Mouse (Mus musculus) lung, postnatal 4 days (tissue): Measurements from ENCODE around the gene Krba1.

Experiments
- DNase-seq, 2 experiments: peaks; one replicate each; pipeline ENCODE4 v3.0.0; 2021

Krba1 gene

GRCm38 (mm10) chr6:48426956-48427355 lies 31.6 kb downstream of the Krba1 start:
- no peak for DNase-seq

- no peak for DNase-seq
These were observed 33.6 kb downstream of the Krba1 start for GRCm38 (mm10) chr6:48428769-48429557.

- peak in 1 of 2 experiments; percentile 6 for DNase-seq
These were observed 35.4 kb downstream of the Krba1 start for GRCm38 (mm10) chr6:48430748-48431147.

GRCm38 (mm10) chr6:48432893-48433816 lies 37.8 kb downstream of the Krba1 start:
- DNase-seq, result peak in 1 of 2 experiments; percentile 37

GRCm38 (mm10) chr6:48434651-48435050 lies 39.3 kb downstream of the Krba1 start:
- peak in 1 of 2 experiments; percentile 26 for DNase-seq

DNA sequence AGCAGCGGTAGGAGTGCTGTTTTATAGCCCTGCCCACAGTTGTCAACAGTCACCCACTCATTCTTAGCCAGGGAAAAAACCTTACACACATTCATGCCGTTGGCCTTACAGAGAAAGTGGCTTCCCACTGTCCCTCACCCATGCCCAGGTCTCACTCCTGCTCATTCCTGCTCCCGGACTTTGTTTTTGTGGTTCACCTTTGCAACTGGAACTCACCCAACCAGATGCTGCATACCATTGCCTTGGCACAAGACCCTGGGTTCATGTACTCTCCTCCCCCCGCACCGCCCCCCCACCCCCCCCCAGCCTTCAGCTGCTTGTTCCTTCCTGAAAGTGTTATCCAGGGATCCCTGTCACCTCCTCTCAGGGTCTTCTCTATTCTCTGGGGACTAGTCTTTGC lies 39.7 kb downstream of the Krba1 start:
- DNase-seq, result peak in 1 of 2 experiments; percentile 23

DNA sequence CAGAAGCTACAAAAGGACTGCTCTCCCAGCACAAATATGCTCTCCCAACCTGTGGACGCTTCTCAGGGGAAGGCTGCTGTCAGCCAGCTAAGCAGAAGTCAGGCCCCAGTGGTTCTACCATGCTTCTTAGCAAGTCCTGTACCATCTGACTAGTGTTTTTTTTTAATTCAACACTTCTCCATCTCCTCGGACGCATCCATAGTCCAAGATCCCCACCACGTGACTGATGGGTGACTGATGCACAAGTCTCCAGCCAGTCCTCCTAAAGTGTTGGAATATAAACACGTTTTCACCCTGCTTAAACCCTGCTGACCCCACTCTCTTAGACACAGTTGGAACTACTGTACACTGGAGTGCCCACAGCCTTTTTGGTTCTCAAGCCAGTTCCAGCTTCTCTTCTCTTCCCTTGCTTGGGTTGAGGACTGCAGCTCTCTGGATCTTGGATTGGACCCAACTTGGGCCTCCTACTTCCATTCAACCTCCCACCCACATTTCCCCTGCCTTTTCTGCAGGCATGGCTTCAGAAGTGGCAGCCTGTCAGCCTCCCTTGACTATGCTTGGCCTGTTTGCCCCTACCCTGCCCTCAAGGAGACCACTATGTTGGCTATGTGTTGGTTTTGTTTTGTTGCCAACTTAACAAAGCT lies 40.4 kb downstream of the Krba1 start:
- DNase-seq, result peak in 1 of 2 experiments; percentile 22

GRCm38 (mm10) chr6:48437679-48438376 lies 42.4 kb downstream of the Krba1 start:
- DNase-seq, result no peak

DNA sequence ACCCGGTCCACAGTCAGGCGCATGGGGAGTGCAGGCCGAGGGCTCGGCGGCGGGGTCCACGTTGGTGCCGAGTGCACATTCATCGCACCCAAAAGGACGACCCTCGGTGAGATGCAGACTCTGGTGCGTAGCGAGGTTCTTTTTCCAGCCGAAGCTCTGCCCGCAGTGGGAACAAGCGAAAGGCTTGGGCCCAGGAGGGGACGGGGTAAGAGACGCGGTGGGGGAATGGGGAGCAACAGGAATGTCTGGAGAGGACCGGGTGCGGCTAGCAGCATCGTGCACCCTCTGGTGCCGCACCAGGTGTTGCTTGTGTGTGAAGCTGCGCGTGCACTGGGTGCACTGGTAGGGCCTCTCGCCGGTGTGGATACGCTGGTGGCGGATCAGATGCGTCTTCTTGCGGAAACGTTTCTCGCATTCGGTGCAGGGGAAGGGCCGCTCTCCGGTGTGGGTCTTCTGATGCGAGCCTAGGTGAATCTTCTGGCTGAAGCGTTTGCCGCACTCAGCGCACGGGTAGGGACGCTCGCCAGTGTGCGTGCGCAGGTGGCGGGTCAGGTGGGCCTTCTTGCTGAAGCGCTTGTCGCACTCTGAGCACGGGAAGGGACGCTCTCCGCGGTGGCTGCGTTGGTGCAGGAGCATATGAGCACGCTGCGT lies 43.2 kb downstream of the Krba1 start:
- DNase-seq, result peak in 1 of 2 experiments; percentile 26

DNA sequence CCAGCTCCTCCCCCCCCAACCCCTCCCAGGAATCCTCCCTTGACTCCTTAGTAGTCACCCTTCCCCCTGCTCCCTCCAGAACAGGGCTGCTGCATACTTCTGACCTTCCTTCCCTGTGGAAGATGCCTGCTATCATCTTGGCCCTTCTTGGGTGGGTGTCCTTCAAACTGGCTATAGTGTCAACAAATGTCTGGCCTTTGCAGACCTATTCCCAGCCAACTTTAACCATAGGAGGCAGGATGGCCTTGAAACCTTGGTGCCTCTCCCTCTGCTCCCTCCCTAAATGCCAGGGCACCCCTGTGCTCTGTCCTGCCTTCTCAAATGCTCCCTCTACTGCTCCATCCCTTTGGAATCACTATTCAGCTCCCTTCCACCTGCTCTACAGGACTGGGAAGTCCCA lies 44.3 kb downstream of the Krba1 start:
- DNase-seq, result no peak

DNA sequence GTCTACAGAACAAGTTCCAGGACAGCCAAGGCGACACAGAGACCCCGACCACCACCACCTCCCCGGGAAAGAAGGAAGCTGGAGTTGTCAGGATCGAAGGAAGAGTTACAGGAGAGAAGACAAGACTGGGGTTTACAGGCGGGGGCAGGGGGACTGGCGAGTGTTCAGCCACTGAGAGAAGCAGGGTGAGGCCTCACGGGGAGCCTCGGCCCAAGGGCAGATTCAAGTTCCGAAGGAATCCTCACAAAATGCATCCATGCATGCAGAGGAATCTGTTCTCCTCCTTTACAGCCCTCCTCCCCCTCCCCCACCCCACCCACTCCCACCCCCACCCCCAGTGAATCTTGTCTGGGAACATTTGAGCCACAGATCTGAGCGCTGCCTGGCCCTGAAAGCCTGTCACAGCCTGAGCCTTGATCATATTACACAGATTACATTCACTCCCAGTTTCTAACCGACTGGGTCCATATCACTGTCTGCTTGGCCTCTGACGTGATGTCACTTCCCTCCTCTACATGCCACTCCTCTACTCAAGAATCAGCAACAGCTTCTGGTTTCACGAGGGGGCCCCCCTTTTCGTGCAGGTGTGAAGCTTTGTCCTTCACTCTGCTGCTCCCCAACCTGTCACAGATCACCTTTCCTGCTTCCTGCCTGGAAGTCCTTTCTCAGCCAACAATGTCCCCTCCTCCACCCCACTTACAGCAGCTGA lies 45.1 kb downstream of the Krba1 start:
- DNase-seq, result peak in 1 of 2 experiments; percentile 38

GRCm38 (mm10) chr6:48443592-48444309 lies 48.4 kb downstream of the Krba1 start:
- DNase-seq, result peak; percentile 98

DNA sequence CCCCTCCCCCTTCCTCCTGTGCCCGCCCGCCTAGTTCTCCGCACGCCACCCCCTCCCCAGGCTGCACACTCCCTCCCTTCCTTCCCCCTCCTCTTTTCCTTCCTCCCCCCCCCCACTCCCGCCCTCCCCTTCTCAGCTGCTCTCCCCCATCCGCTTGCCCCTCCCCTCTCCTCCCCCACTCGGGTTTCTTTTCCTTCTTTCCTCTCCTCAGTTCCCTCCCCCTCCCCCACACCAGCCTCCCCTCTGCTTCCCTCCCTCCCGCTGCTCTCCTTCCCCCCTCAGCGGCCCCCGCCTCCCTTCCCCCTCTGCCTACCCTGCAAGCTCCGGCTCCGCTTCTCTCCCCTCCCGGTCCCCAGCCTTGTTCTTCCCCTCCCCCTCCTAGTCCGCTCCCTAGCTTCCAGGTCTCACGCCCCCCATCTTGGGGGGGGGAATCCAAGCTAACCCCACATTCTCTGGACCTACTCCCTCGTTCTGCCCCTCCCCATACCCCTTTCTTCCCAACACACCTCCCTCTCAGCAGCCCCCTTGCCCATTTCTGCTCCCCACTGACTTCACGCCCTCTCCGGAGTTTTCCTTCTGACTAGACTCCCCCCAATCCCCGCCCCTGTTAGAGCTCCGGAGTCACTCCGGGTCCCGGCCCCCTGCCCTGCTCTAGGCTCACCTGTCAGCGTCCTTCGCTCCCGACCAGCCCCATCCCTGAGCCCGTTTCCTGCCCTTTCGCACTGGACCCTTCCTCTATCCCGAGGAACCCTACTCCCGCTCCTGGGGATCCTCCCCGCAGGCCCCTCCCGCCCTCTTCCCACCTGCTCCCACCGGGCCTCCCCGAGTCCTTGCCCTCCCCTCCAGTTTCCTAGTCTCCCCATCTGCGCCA lies 49.2 kb downstream of the Krba1 start:
- peak in 1 of 2 experiments; percentile 69 for DNase-seq

DNA sequence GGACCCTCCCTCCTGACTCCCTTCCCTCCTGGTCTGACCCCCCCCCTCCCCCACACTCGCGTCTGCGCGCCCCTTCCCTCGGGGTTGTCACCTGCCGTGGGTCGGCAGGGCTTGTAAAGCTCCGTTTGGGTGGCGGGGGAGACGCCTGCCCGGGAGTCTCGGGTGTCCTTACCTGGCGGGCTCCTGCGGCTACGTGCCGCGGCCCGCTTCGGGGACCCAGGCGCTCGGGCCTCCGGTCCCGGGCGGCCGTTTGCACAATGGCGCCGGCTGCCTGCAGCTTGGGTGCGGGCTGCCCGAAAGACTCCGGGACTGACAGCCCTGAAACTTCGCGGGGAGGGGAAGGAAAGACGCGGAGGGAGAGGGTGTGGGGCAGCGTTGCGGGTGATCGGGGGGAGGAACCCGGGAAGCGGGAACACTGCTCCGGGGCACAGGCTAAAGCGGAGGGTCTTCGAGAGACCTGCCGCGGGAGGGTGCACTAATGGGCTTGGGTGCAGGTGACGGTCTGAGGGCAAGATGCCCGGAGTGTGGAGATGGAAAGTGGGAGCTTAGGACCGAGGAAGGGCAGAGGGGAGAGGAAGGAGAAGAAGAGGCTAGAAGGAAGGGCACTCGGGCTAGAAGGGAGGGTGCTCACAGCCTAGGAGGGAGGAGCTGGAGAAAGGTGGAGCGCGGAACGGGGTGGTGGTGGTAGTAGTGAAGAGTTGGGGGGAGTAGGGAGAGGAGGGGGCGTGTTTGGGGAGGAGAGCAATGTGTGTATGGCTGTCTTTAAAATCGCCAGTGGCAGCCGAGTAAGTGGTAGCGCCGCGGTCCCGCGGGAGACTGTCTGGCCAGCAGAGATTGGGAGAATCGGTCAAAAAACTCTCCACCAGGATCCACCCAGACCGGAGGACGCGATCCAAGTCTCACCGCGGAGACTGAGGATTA lies 50.1 kb downstream of the Krba1 start, which contains the start of gene Zfp467:
TSS of gene Zfp467 (minus strand) at position 645 of the 921 bp plus-strand sequence.
- DNase-seq, result peak; percentile 66 to 80

DNA sequence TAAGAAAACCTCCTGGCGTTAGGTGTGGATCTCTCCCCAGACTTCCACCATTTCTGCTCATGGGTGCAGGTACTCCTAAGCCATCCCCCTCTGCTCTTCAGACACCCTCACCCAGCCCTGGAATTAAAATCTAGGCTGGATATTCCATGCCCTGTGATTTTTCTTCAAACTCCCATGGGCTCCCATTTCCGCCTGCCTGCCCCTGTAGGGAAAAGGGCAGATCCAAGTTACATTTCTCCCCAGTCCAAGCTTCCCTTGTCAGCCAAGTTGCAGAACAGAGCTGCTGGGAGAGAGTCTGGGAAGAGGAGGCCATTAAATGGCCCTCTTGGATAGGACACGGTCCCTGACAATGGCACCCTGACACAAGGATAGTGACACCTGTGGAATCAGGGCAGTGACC lies 50.9 kb downstream of the Krba1 start:
- DNase-seq, result no peak

GRCm38 (mm10) chr6:48446896-48447295 lies 51.5 kb downstream of the Krba1 start:
- no peak for DNase-seq

DNA sequence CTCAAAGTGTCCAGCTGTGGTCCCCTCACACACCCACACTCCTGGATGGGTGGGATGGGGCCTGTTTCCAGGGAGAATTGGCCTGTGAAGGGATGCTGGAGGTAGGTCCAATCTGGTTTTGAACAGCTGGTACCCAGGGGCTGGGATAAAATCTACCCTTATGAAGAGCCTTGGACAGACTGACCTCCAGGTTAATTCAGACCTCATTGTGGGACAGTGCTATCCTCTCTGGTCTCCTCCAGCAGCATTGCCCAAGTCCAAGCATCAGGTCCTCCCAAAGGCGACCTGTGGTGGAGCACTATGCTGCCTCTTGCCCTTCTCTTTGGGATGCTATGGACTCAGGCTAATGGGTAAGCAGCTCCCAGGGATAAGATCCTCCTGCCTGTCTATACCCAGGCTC lies 52.5 kb downstream of the Krba1 start, which contains the start of gene Sspo:
TSS of gene Sspo (plus strand) at position 301 of the 400 bp plus-strand sequence.
- DNase-seq, result no peak

- peak; percentile 28 to 50 for DNase-seq
These were observed 53.1 kb downstream of the Krba1 start for GRCm38 (mm10) chr6:48448527-48448926.
